In the genomic region with DNA sequence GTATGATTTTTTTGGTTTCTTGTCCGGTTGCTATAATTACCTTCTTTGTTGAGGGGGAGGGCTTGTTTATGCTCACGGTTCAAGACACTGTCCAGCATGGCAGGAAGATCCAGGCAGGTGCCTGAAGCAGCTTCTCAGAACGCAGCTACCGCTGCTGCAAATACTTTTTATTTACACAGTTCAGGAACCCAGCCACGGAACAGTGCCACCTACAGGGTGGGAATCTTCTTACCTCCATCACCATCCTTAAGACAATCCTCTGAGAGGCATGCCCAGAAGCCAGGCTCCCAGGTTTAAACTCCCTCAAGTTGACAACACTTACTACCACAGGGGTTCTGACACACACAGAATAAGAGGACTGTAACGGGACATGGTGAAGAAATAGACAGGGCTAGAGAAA, we compare ENCODE assay signal across 11 mouse cellular contexts.
DNase-seq lines count a peak whose midpoint lies in the region; ATAC-seq and TF ChIP-seq lines count a peak whose summit lies in the region.
"Had no signal": no experiment of that assay in that cellular context is flagged by ENCODE, and none has a peak within 500 bp of the region (broad histone marks: within the 10 kb centered on the region; RNA-seq: fewer than 3 reads in every experiment).

No protein-coding gene starts in this region.

- no peak for ATAC-seq in forebrain, postnatal 0 days
- ATAC-seq in forebrain, embryonic 13.5 days: no peak
- ATAC-seq: intestine, embryonic 16.5 days had no signal

- no peak for TF ChIP-seq POLR2A in cortical plate, adult 2 months (IDR thresholded peaks at IDR 0.05; ENCODE audit: extremely low read depth, insufficient read depth, low read length)

- H3K4me3 ChIP-seq in forebrain, postnatal 0 days (ENCODE audit: low read depth, low read length): no peak overlapping the region
- no peak overlapping the region for H3K4me3 ChIP-seq in forebrain, embryonic 13.5 days
- H3K4me3 ChIP-seq in E14TG2a.4 (replicated peaks; ENCODE audit: low read length): no peak overlapping the region
- H3K4me3 ChIP-seq in cortical plate, adult 2 months (ENCODE audit: insufficient read depth, low read length): no peak overlapping the region
- H3K4me3 ChIP-seq: heart, embryonic 10.5 days had no signal

- peak; percentile 38; the same call in 1 of the 2 replicates for TF ChIP-seq CTCF in forebrain, postnatal 0 days (IDR thresholded peaks at IDR 0.05; ENCODE audit: low read depth)
- TF ChIP-seq CTCF in E14TG2a.4 (conservative IDR thresholded peaks at IDR 0.05; ENCODE audit: low read length): peak; percentile 15
- TF ChIP-seq CTCF in cortical plate, adult 2 months (IDR thresholded peaks at IDR 0.05; ENCODE audit: extremely low read depth, insufficient read depth, low read length): peak; percentile 61

- H3K9me3 ChIP-seq in forebrain, postnatal 0 days (ENCODE audit: low read length): no peaks in the 10 kb centered on the region
- no peaks in the 10 kb centered on the region for H3K9me3 ChIP-seq in forebrain, embryonic 13.5 days (replicated peaks)
- H3K9me3 ChIP-seq in E14TG2a.4 (ENCODE audit: low read length): no peaks in the 10 kb centered on the region
- H3K9me3 ChIP-seq: heart, embryonic 10.5 days had no signal

- no peaks in the 10 kb centered on the region for H3K27me3 ChIP-seq in forebrain, postnatal 0 days (ENCODE audit: insufficient read depth, low read length)
- H3K27me3 ChIP-seq in forebrain, embryonic 13.5 days: no peaks in the 10 kb centered on the region
- no peaks in the 10 kb centered on the region for H3K27me3 ChIP-seq in E14TG2a.4 (ENCODE audit: insufficient read depth, low read length)
- H3K27me3 ChIP-seq: CH12.LX had no signal

- no peaks in the 10 kb centered on the region for H3K36me3 ChIP-seq in forebrain, postnatal 0 days (ENCODE audit: insufficient read depth)
- no peaks in the 10 kb centered on the region for H3K36me3 ChIP-seq in forebrain, embryonic 13.5 days (ENCODE audit: poor library complexity, severe bottlenecking)
- H3K36me3 ChIP-seq in E14TG2a.4 (ENCODE audit: insufficient read depth, low read length): no peaks in the 10 kb centered on the region
- H3K36me3 ChIP-seq: heart, embryonic 10.5 days had no signal

- no peak for DNase-seq in forebrain, postnatal 0 days
- DNase-seq in left cerebral cortex, postnatal 25 days (ENCODE audit: low spot score in 2 of 2): peak; percentile 43 to 72
- no peak for DNase-seq in left cerebral cortex, postnatal 4 days
- DNase-seq in spleen, postnatal 4 days (ENCODE audit: low spot score in 2 of 2): no peak
- DNase-seq in Muller cell, postnatal 12 days (ENCODE audit: inconsistent ontology term): no peak

- intact Hi-C loops in left cerebral cortex, postnatal 25 days (cut with DNase I): loop anchor here (5.0 kb wide), 3 partner anchors 147 to 332 kb away; no protein-coding TSS in a partner anchor
- intact Hi-C loops in left cerebral cortex, postnatal 4 days (cut with DNase I): no loop called here

- H3K4me1 ChIP-seq in forebrain, postnatal 0 days (ENCODE audit: insufficient read depth): peaks cover 9% of the 10 kb centered on the region
- peaks cover 32% of the 10 kb centered on the region for H3K4me1 ChIP-seq in forebrain, embryonic 13.5 days
- peaks cover 5% of the 10 kb centered on the region; the same call in 1 of the 2 replicates for H3K4me1 ChIP-seq in E14TG2a.4 (replicated peaks; ENCODE audit: low read depth, low read length)
- peaks cover 2% of the 10 kb centered on the region for H3K4me1 ChIP-seq in cortical plate, adult 2 months (ENCODE audit: control insufficient read depth, insufficient read depth, low read length)
- H3K4me1 ChIP-seq: heart, embryonic 10.5 days had no signal

- no peak overlapping the region for H3K9ac ChIP-seq in forebrain, postnatal 0 days
- H3K9ac ChIP-seq in forebrain, embryonic 13.5 days: no peak overlapping the region

- no peak overlapping the region for H3K4me2 ChIP-seq in forebrain, postnatal 0 days (ENCODE audit: low read depth)
- H3K4me2 ChIP-seq in forebrain, embryonic 13.5 days: no peak overlapping the region

- 29% methylated on average over 6 of the region's 6 CpGs for WGBS in forebrain, postnatal 0 days
- WGBS in forebrain, embryonic 13.5 days: 28% methylated on average over 6 of the region's 6 CpGs

- H3K27ac ChIP-seq in forebrain, postnatal 0 days (ENCODE audit: low read depth, low read length): no peak overlapping the region
- no peak overlapping the region for H3K27ac ChIP-seq in forebrain, embryonic 13.5 days
- H3K27ac ChIP-seq in cortical plate, adult 2 months (ENCODE audit: insufficient read depth, low read length): no peak overlapping the region
- H3K27ac ChIP-seq: heart, embryonic 10.5 days had no signal

Comparison
In these comparisons a context has a peak if more than half of its experiments do, and no peak if none do; other contexts are left out.
1. DNase-seq: peak in left cerebral cortex, postnatal 25 days (2 of 2); none in forebrain, postnatal 0 days (single experiment), left cerebral cortex, postnatal 4 days (single experiment), spleen, postnatal 4 days (0 of 2) and Muller cell, postnatal 12 days (single experiment).
2. Peak in every context shown above with its lines, with median percentiles within 50 percentile points of each other: CTCF ChIP-seq.